Mouse (Mus musculus): ENCODE measurements around the gene Pcna. TPM values are rescaled to one million over a fixed set of nuclear protein-coding genes. Genes with fewer than 3 reads are reported as not detected.
"Not testable (repeated sequence)": the region's sequence is repeated elsewhere in the genome, so short reads cannot be mapped to it uniquely, and the experiment has no call there.

The Pcna gene
- polyA plus RNA-seq, 1 experiment = 98.9 TPM

- no peak for DNase-seq (ENCODE audit: low read depth, low spot score)
- WGBS = 95% methylated on average over 3 of the region's 3 CpGs
Observed at GRCm38 (mm10) chr2:132243370-132243769, 9.7 kb downstream of the Pcna start.

GRCm38 (mm10) chr2:132240457-132240856 lies 12.7 kb downstream of the Pcna start:
- not testable (repeated sequence) for DNase-seq (ENCODE audit: low read depth, low spot score)

GRCm38 (mm10) chr2:132239434-132239833 lies 13.7 kb downstream of the Pcna start:
- WGBS = 42% methylated on average over 3 of the region's 3 CpGs
- not testable (repeated sequence) for DNase-seq (ENCODE audit: low read depth, low spot score)

More at GRCm38 (mm10) chr2:132240457-132240856, 12.7 kb downstream of the Pcna start:
- WGBS = 21% methylated on average over 10 of the region's 10 CpGs

GRCm38 (mm10) chr2:132235975-132236374 lies 17.1 kb downstream of the Pcna start:
- 27% methylated on average over 7 of the region's 7 CpGs for WGBS
- DNase-seq (ENCODE audit: low read depth, low spot score) = no peak

- WGBS = 65% methylated on average over 2 of the region's 2 CpGs
- DNase-seq (ENCODE audit: low read depth, low spot score) = no peak
Observed at GRCm38 (mm10) chr2:132235291-132235690, 17.8 kb downstream of the Pcna start.

GRCm38 (mm10) chr2:132233985-132234765 lies 18.9 kb downstream of the Pcna start:
- 23% methylated on average over 16 of the region's 16 CpGs for WGBS
- DNase-seq (ENCODE audit: low read depth, low spot score) = no peak

- DNase-seq (ENCODE audit: low read depth, low spot score) = no peak
- WGBS = 86% methylated on average over 3 of the region's 3 CpGs
Observed at GRCm38 (mm10) chr2:132232413-132232945, 20.6 kb downstream of the Pcna start.

- DNase-seq (ENCODE audit: low read depth, low spot score) = no peak
- 83% methylated on average over 4 of the region's 4 CpGs for WGBS
Observed at GRCm38 (mm10) chr2:132224359-132224758, 28.8 kb downstream of the Pcna start.

GRCm38 (mm10) chr2:132221611-132222073 lies 31.5 kb downstream of the Pcna start:
- no peak for DNase-seq (ENCODE audit: low read depth, low spot score)
- WGBS = 66% methylated on average over 11 of the region's 11 CpGs

- 49% methylated on average over 5 of the region's 5 CpGs for WGBS
- no peak for DNase-seq (ENCODE audit: low read depth, low spot score)
Observed at GRCm38 (mm10) chr2:132211995-132212656, 41.0 kb downstream of the Pcna start.

- WGBS = 75% methylated on average over 9 of the region's 9 CpGs
- no peak for DNase-seq (ENCODE audit: low read depth, low spot score)
Observed at GRCm38 (mm10) chr2:132210806-132211312, 42.3 kb downstream of the Pcna start.

- DNase-seq (ENCODE audit: low read depth, low spot score) = no peak
- 42% methylated on average over 8 of the region's 8 CpGs for WGBS
Observed at GRCm38 (mm10) chr2:132208246-132208881, 44.8 kb downstream of the Pcna start.

GRCm38 (mm10) chr2:132206316-132206881 lies 46.7 kb downstream of the Pcna start:
- no peak for DNase-seq (ENCODE audit: low read depth, low spot score)
- 73% methylated on average over 16 of the region's 16 CpGs for WGBS

- 30% methylated on average over 4 of the region's 4 CpGs for WGBS
Observed at GRCm38 (mm10) chr2:132205549-132205948, 47.6 kb downstream of the Pcna start.

GRCm38 (mm10) chr2:132203773-132204172 lies 49.3 kb downstream of the Pcna start:
- 21% methylated on average over 3 of the region's 3 CpGs for WGBS
- DNase-seq (ENCODE audit: low read depth, low spot score) = peak; percentile 78

More at GRCm38 (mm10) chr2:132205549-132205948, 47.6 kb downstream of the Pcna start:
- no peak for DNase-seq (ENCODE audit: low read depth, low spot score)

GRCm38 (mm10) chr2:132203186-132203585 lies 49.9 kb downstream of the Pcna start:
- 35% methylated on average over 3 of the region's 3 CpGs for WGBS
- peak; percentile 69 for DNase-seq (ENCODE audit: low read depth, low spot score)

Data from large intestine, adult 2 months (tissue).